Mouse (Mus musculus) ES-E14 (cell line): ENCODE measurements around the gene Pax1. TPM values are rescaled to one million over a fixed set of nuclear protein-coding genes. Genes with fewer than 3 reads are reported as not detected.

ENCODE experiments used
- DNase-seq: peaks from one replicate; pipeline ENCODE4 v3.0.0-alpha.2; 2013; ENCODE audit warnings: low read depth, low spot score
- H3K27ac ChIP-seq: 2 replicates; pipeline ENCODE4 v1.5.1; 2012; ENCODE audit warnings: low read depth, mild to moderate bottlenecking, low read length, moderate library complexity, mixed read lengths; ENCODE audit not compliant: poor library complexity, insufficient read depth, severe bottlenecking
- H3K36me3 ChIP-seq: 2 replicates; pipeline ENCODE4 v1.6.1; 2012; ENCODE audit warnings: mild to moderate bottlenecking, low read length, moderate library complexity, mixed read lengths; ENCODE audit not compliant: control insufficient read depth, poor library complexity, insufficient read depth, severe bottlenecking
- H3K4me1 ChIP-seq, 2 experiments: fragments of 150-350 bp in 1 of 2; sonication (generic) in 1 of 2; 2 replicates each; pipeline ENCODE4 v1.6.1; 2012; ENCODE audit warnings: low read length in 2 of 2, mild to moderate bottlenecking in 1 of 2, mixed read lengths in 1 of 2; ENCODE audit not compliant: control insufficient read depth in 2 of 2, insufficient read depth in 2 of 2, poor library complexity in 1 of 2
- H3K4me3 ChIP-seq, 2 experiments: fragments of 150-350 bp in 1 of 2; sonication (generic) in 1 of 2; 2 replicates each; pipeline ENCODE4 v1.5.1; 2012; ENCODE audit warnings: low read length in 2 of 2, low read depth in 1 of 2, mild to moderate bottlenecking in 1 of 2, mixed read lengths in 1 of 2; ENCODE audit not compliant: insufficient read depth in 1 of 2, poor library complexity in 1 of 2, severe bottlenecking in 1 of 2
- H3K9ac ChIP-seq: 2 replicates; pipeline ENCODE4 v1.6.1; 2012; ENCODE audit warnings: low read depth, mild to moderate bottlenecking, low read length, mixed read lengths; ENCODE audit not compliant: poor library complexity, insufficient read depth, severe bottlenecking
- H3K9me3 ChIP-seq: fragments of 150-350 bp; sonication (generic); 2 replicates; pipeline ENCODE4 v1.6.1; 2012; ENCODE audit warnings: low read depth, mild to moderate bottlenecking, low read length; ENCODE audit not compliant: control insufficient read depth, insufficient read depth
- CHD2 ChIP-seq: IDR thresholded peaks from 2 replicates; pipeline ENCODE4 v1.6.1; 2014; ENCODE audit warnings: mild to moderate bottlenecking, low read depth, low read length, inconsistent platforms
- HCFC1 ChIP-seq: IDR thresholded peaks from 2 replicates; pipeline ENCODE4 v1.6.1; 2012; ENCODE audit warnings: low read length, inconsistent platforms, borderline replicate concordance; ENCODE audit not compliant: insufficient read depth
- MAFK ChIP-seq: IDR thresholded peaks from 2 replicates; pipeline ENCODE4 v1.6.1; 2014; ENCODE audit warnings: mild to moderate bottlenecking, low read depth, low read length, inconsistent platforms; ENCODE audit not compliant: insufficient read depth
- ZC3H11A ChIP-seq: IDR thresholded peaks from 2 replicates; pipeline ENCODE4 v1.6.1; 2012; ENCODE audit warnings: low read depth, mild to moderate bottlenecking, inconsistent platforms, low read length, borderline replicate concordance
- ZNF384 ChIP-seq: IDR thresholded peaks from 2 replicates; pipeline ENCODE4 v1.6.1; 2012; ENCODE audit warnings: low read depth, low read length, inconsistent platforms
- in situ Hi-C, 2 experiments: fragments of 600-800 bp; cut with MboI; formaldehyde crosslinking; loops; one replicate each; pipeline ENCODE4 v1.15.1; 2025; ENCODE audit warnings: low sequenced_read_pairs in 2 of 2, inconsistent platforms in 1 of 2; ENCODE audit not compliant: unreplicated experiment in 2 of 2
- total RNA-seq: library from RNA; depleted of rRNA; stranded (reverse); fragments of 300-350 nt; gene quantifications from 2 replicates; pipeline ENCODE4 v1.2.3, GENCODE M21; 2012

Pax1 gene
- total RNA-seq, 1 experiment, result 0.31 TPM

DNA sequence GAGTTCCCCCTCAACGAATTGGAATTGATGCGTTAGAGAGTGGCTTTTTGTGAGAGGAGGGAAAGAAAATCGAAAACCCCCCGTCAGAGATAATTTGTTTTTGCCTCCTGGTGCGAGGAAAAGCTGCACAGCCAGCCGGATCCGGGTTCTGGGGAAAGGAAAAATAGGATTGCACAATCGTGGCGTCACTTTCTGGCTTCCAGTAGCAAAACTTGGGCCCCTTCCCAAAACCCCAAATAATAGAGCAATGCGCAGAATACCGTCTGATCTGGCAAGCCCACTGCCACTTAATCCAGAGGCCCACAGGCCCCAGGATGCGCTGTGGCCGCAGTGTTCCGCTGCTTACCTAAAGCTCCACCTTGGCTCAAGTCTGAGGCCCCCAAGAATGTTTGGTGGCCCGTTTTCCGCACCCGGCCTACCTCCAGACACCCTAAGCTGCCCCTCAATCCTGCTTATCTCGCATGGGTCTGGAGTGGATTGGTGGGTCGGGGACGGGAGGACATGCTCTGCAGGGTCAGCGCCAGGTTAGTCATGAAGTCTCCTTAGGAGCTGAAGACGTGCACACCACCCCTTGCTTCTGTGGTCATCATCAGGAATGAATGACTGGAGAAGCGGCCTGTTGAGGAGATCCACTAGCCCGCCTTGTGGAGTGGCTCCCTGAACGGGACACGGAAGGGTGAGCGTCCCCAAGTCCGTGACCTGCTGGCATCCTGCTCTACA, 11.4 kb downstream of the Pax1 start:
- H3K27ac ChIP-seq, result no peak overlapping the region
- no peak for DNase-seq
- no peak for TF ChIP-seq CHD2
- no peak for TF ChIP-seq ZNF384
- TF ChIP-seq HCFC1, result no peak
- no peak for TF ChIP-seq MAFK
- no peak for TF ChIP-seq ZC3H11A
- H3K9me3 ChIP-seq, result no peaks in the 10 kb centered on the region
- peaks cover 0 to 6% of the 10 kb centered on the region in 2 experiments; a peak in 1 of 4 replicates for H3K4me1 ChIP-seq
- peak overlapping the region; percentile 30 to 43; a peak in 2 of 4 replicates for H3K4me3 ChIP-seq
- H3K9ac ChIP-seq, result no peak overlapping the region
- in situ Hi-C loops, result loop anchor here (5.0 to 25.0 kb wide), 2 partner anchors 536 to 674 kb away; partner anchors contain the start of gene Foxa2 (in 1 of the 2)
- H3K36me3 ChIP-seq, result no peaks in the 10 kb centered on the region

DNA sequence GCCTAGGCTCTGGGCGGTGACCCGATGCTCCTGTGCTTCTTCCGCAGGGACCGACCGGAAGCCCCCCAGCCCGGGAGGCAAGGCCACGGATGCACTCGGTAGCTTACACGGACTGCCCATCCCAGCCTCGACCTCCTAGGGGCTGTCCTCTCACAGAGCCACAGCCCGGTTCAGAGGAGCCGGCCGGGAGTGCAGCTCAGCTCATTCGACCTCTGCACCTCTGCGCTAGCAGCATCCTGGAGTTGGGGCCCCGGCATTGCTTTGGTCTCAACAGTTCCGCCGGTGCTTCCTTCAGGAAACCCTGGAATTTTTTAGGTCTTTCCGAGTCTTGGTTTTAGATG, 11.9 kb downstream of the Pax1 start:
- Histone ChIP-seq H3K27ac (no peak overlapping the region), H3K4me3 (peak overlapping the region; percentile 30 to 43; a peak in 2 of 4 replicates), H3K9ac (no peak overlapping the region), H3K4me1 (peaks cover 0 to 3% of the 10 kb centered on the region in 2 experiments; a peak in 1 of 4 replicates), H3K36me3 (no peaks in the 10 kb centered on the region), H3K9me3 (no peaks in the 10 kb centered on the region)
- no peak for TF ChIP-seq HCFC1
- TF ChIP-seq ZNF384, result no peak
- no peak for TF ChIP-seq CHD2
- no peak for TF ChIP-seq MAFK
- TF ChIP-seq ZC3H11A, result no peak
- DNase-seq, result no peak
- in situ Hi-C loops, result loop anchor here (5.0 to 25.0 kb wide), 2 partner anchors 536 to 674 kb away; partner anchors contain the start of gene Foxa2 (in 1 of the 2)

DNA sequence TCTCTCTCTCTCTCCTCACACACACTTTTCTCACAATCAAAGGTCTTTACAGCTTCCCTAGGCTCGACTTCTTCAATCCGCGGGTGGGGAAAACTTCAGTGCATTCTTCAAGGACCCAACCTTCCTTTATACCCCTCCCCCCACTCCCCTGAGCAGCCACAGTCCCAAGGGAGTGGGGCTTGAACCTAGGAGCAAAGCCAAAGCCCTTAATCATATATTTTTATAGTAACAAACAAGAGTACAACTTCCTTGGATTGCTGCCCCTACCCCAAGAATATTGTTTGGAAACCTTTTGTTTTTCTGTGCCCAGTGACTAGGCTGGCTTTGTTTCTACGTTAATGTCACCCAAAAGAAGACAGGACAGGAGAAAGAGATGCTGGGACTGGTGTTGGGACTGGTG, 12.5 kb downstream of the Pax1 start:
- Histone ChIP-seq H3K27ac (no peak overlapping the region), H3K9ac (no peak overlapping the region), H3K4me1 (peaks cover 0 to 3% of the 10 kb centered on the region in 2 experiments; a peak in 1 of 4 replicates), H3K4me3 (no peak overlapping the region), H3K9me3 (no peaks in the 10 kb centered on the region), H3K36me3 (no peaks in the 10 kb centered on the region)
- no peak for TF ChIP-seq ZC3H11A
- TF ChIP-seq CHD2, result no peak
- no peak for TF ChIP-seq MAFK
- TF ChIP-seq HCFC1, result no peak
- no peak for TF ChIP-seq ZNF384
- no peak for DNase-seq
- in situ Hi-C loops, result loop anchor here (5.0 to 25.0 kb wide), 2 partner anchors 537 to 673 kb away; partner anchors contain the start of gene Foxa2 (in 1 of the 2)

DNA sequence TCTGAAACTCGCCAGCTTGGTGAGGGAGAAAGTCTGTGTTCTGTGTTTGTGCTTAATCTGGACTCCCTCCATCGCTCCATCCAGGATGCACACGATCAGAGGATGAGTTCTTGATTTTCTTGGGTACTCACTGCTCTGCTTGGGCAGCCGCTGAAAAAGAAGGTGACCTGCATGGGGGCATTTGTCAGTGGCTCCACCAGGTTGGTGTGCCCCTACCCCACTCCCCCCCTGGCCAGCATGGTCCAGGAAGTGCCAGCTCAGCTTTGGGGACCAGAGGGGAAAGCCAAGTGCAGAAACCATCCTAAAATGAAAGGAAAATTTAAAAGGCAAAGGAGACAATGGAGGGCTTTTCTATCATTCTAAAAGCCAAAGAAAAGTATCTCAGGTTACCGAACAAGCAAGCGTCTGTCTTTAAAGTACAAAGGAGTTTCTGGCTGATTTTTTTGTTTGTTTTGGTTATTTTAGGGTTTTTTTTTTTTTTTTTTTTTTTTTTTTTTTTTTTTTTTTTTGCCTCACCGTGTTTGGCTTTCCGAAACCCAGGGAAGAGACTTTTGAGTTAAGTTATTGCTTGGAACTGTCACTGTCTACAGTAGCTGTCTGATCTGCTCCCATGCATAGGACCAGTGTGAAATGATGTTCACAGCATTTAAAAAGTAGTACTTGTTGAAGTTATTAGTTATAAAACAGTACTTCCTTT, 13.4 kb downstream of the Pax1 start:
- H3K9ac ChIP-seq, result no peak overlapping the region
- no peaks in the 10 kb centered on the region for H3K36me3 ChIP-seq
- H3K27ac ChIP-seq, result no peak overlapping the region
- peaks cover 0 to 3% of the 10 kb centered on the region in 2 experiments; a peak in 1 of 4 replicates for H3K4me1 ChIP-seq
- no peaks in the 10 kb centered on the region for H3K9me3 ChIP-seq
- no peak for DNase-seq
- TF ChIP-seq ZNF384, result peak; percentile 64; the same call in 1 of the 2 replicates
- no peak for TF ChIP-seq HCFC1
- H3K4me3 ChIP-seq, result no peak overlapping the region
- in situ Hi-C loops, result no loop called here
